Mouse (Mus musculus) CH12.LX (cell line): ENCODE measurements at regions not wholly inside any gene's neighbourhood (a gene's known extent, or its start where the extent isn't known, plus 50 kb on each side); places are given as distances from the start of the nearest gene placed in this dataset.

Experiments used
- DNase-seq: peaks from one replicate; pipeline ENCODE4 v3.0.0-alpha.2; 2013; ENCODE audit errors: extremely low read depth
- H3K27ac ChIP-seq: 2 replicates; pipeline ENCODE4 v1.5.1; 2012; ENCODE audit warnings: low read depth, mild to moderate bottlenecking, control low read depth, moderate library complexity; ENCODE audit not compliant: insufficient read depth
- H3K27me3 ChIP-seq: replicated peaks from 2 replicates; pipeline ENCODE3; 2012; ENCODE audit warnings: inconsistent platforms
- H3K36me3 ChIP-seq, 2 experiments: replicated peaks in 1 of 2; 2 replicates each; pipeline versions ENCODE3 to v1.6.1; 2012; ENCODE audit warnings: inconsistent platforms in 1 of 2, low read length in 1 of 2, mild to moderate bottlenecking in 1 of 2, mixed read lengths in 1 of 2, moderate library complexity in 1 of 2; ENCODE audit not compliant: control insufficient read depth in 1 of 2, insufficient read depth in 1 of 2
- H3K4me1 ChIP-seq, 2 experiments: 2 replicates each; pipeline ENCODE4 v1.6.1; 2012; ENCODE audit warnings: inconsistent platforms in 1 of 2, moderate library complexity in 1 of 2; ENCODE audit not compliant: insufficient read depth in 2 of 2, control insufficient read depth in 1 of 2
- H3K4me2 ChIP-seq: 2 replicates; pipeline ENCODE4 v1.6.1; 2012; ENCODE audit warnings: low read depth, mild to moderate bottlenecking, control low read depth; ENCODE audit not compliant: poor library complexity, insufficient read depth, severe bottlenecking
- H3K4me3 ChIP-seq, 3 experiments: fragments of 150-350 bp in 1 of 3; sonication (generic) in 1 of 3; replicated peaks in 1 of 3; 2 replicates each; pipeline versions ENCODE3 to v1.5.1; 2011 to 2012; ENCODE audit warnings: low read depth in 2 of 3, low read length in 2 of 3, mild to moderate bottlenecking in 2 of 3, moderate library complexity in 2 of 3, control low read depth in 1 of 3, improper control_type of control experiment in 1 of 3, inconsistent platforms in 1 of 3, mixed read lengths in 1 of 3; ENCODE audit not compliant: poor library complexity in 1 of 3
- H3K79me2 ChIP-seq: replicated peaks from 2 replicates; pipeline ENCODE4 v1.6.1; 2012; ENCODE audit warnings: mild to moderate bottlenecking, moderate library complexity; ENCODE audit not compliant: control insufficient read depth, poor library complexity, insufficient read depth, severe bottlenecking; ENCODE audit errors: extremely low read depth
- H3K9ac ChIP-seq: 2 replicates; pipeline ENCODE4 v1.6.1; 2012; ENCODE audit warnings: low read depth, mild to moderate bottlenecking, control low read depth, moderate library complexity; ENCODE audit not compliant: insufficient read depth
- H3K9me3 ChIP-seq: replicated peaks from 2 replicates; pipeline ENCODE3; 2012; ENCODE audit warnings: low read length, inconsistent platforms, mixed read lengths
- BHLHE40 ChIP-seq: IDR thresholded peaks from 2 replicates; pipeline ENCODE4 v1.6.1; 2011; ENCODE audit warnings: mild to moderate bottlenecking, low read depth, low read length, improper control_type of control experiment
- CHD2 ChIP-seq: IDR thresholded peaks from 2 replicates; pipeline ENCODE4 v1.6.1; 2011; ENCODE audit warnings: low read length, improper control_type of control experiment
- CTCF ChIP-seq, 2 experiments: IDR thresholded peaks in 1 of 2; conservative IDR thresholded peaks in 1 of 2; 2 replicates each; pipeline ENCODE4 v1.5.1; 2011 to 2012; ENCODE audit warnings: low read depth in 2 of 2, low read length in 2 of 2, improper control_type of control experiment in 1 of 2, inconsistent platforms in 1 of 2, mild to moderate bottlenecking in 1 of 2, moderate library complexity in 1 of 2
- E2F4 ChIP-seq: IDR thresholded peaks from 2 replicates; pipeline ENCODE4 v1.6.1; 2011; ENCODE audit warnings: low read depth, low read length, improper control_type of control experiment; ENCODE audit not compliant: insufficient replicate concordance
- ELF1 ChIP-seq: IDR thresholded peaks from 2 replicates; pipeline ENCODE4 v1.6.1; 2014; ENCODE audit warnings: low read depth, mild to moderate bottlenecking, inconsistent platforms, low read length, improper control_type of control experiment
- EP300 ChIP-seq: IDR thresholded peaks from 2 replicates; pipeline ENCODE4 v1.6.1; 2011; ENCODE audit warnings: low read length, improper control_type of control experiment
- ETS1 ChIP-seq: conservative IDR thresholded peaks from 2 replicates; pipeline ENCODE4 v1.6.1; 2012; ENCODE audit warnings: low read depth, mild to moderate bottlenecking, inconsistent platforms, low read length, improper control_type of control experiment, moderate library complexity
- HCFC1 ChIP-seq: IDR thresholded peaks from 2 replicates; pipeline ENCODE4 v1.6.1; 2012; ENCODE audit warnings: low read depth, mild to moderate bottlenecking, inconsistent platforms, low read length, improper control_type of control experiment
- IRF4 ChIP-seq: IDR thresholded peaks from 2 replicates; pipeline ENCODE4 v1.6.1; 2014; ENCODE audit warnings: low read depth, mild to moderate bottlenecking, inconsistent platforms, low read length, improper control_type of control experiment
- JUND ChIP-seq: conservative IDR thresholded peaks from 2 replicates; pipeline ENCODE4 v1.6.1; 2011; ENCODE audit warnings: low read depth, low read length, improper control_type of control experiment
- KAT2A ChIP-seq: IDR thresholded peaks from 2 replicates; pipeline ENCODE4 v1.6.1; 2012; ENCODE audit warnings: low read length, improper control_type of control experiment, inconsistent platforms; ENCODE audit not compliant: insufficient replicate concordance
- MAX ChIP-seq: IDR thresholded peaks from 2 replicates; pipeline ENCODE4 v1.6.1; 2011; ENCODE audit warnings: low read length, improper control_type of control experiment
- MAZ ChIP-seq: IDR thresholded peaks from 2 replicates; pipeline ENCODE4 v1.6.1; 2012; ENCODE audit warnings: low read depth, mild to moderate bottlenecking, inconsistent platforms, low read length, improper control_type of control experiment, moderate library complexity
- MEF2A ChIP-seq: IDR thresholded peaks from 2 replicates; pipeline ENCODE4 v1.6.1; 2014; ENCODE audit warnings: low read depth, mild to moderate bottlenecking, inconsistent platforms, low read length, improper control_type of control experiment, borderline replicate concordance
- MXI1 ChIP-seq: IDR thresholded peaks from 2 replicates; pipeline ENCODE4 v1.6.1; 2011; ENCODE audit warnings: mild to moderate bottlenecking, low read depth, low read length, improper control_type of control experiment
- NELFE ChIP-seq: IDR thresholded peaks from 2 replicates; pipeline ENCODE4 v1.6.1; 2011; ENCODE audit warnings: low read depth, low read length, improper control_type of control experiment
- PAX5 ChIP-seq: IDR thresholded peaks from 2 replicates; pipeline ENCODE4 v1.6.1; 2012; ENCODE audit warnings: low read length, inconsistent platforms, mixed read lengths
- POLR2A ChIP-seq: IDR thresholded peaks from 2 replicates; pipeline ENCODE4 v1.6.1; 2011; ENCODE audit warnings: low read depth, mild to moderate bottlenecking, improper control_type of control experiment, low read length
- RAD21 ChIP-seq: IDR thresholded peaks from 2 replicates; pipeline ENCODE4 v1.6.1; 2011; ENCODE audit warnings: low read depth, mild to moderate bottlenecking, low read length, improper control_type of control experiment, moderate library complexity
- RCOR1 ChIP-seq: conservative IDR thresholded peaks from 2 replicates; pipeline ENCODE4 v1.6.1; 2012; ENCODE audit warnings: low read depth, mild to moderate bottlenecking, inconsistent platforms, low read length, improper control_type of control experiment
- SIN3A ChIP-seq: IDR thresholded peaks from 2 replicates; pipeline ENCODE4 v1.6.1; 2012; ENCODE audit warnings: low read length, improper control_type of control experiment, inconsistent platforms
- TBP ChIP-seq: conservative IDR thresholded peaks from 2 replicates; pipeline ENCODE4 v1.6.1; 2011; ENCODE audit warnings: low read depth, low read length, improper control_type of control experiment
- TCF12 ChIP-seq: IDR thresholded peaks from 2 replicates; pipeline ENCODE4 v1.6.1; 2014; ENCODE audit warnings: low read depth, mild to moderate bottlenecking, inconsistent platforms, low read length, improper control_type of control experiment
- UBTF ChIP-seq: IDR thresholded peaks from 2 replicates; pipeline ENCODE4 v1.6.1; 2012; ENCODE audit warnings: low read depth, mild to moderate bottlenecking, inconsistent platforms, low read length, improper control_type of control experiment, moderate library complexity
- USF2 ChIP-seq: conservative IDR thresholded peaks from 2 replicates; pipeline ENCODE4 v1.6.1; 2011; ENCODE audit warnings: low read depth, low read length, improper control_type of control experiment
- ZC3H11A ChIP-seq: IDR thresholded peaks from 2 replicates; pipeline ENCODE4 v1.6.1; 2012; ENCODE audit warnings: low read depth, mild to moderate bottlenecking, inconsistent platforms, low read length, improper control_type of control experiment
- ZMIZ1 ChIP-seq: IDR thresholded peaks from 2 replicates; pipeline ENCODE4 v1.6.1; 2012; ENCODE audit warnings: low read depth, mild to moderate bottlenecking, inconsistent platforms, low read length, improper control_type of control experiment
- ZNF384 ChIP-seq: IDR thresholded peaks from 2 replicates; pipeline ENCODE4 v1.6.1; 2012; ENCODE audit warnings: low read depth, low read length, improper control_type of control experiment, inconsistent platforms
- dilution Hi-C: fragments of 300-500 bp; cut with MboI; formaldehyde crosslinking; loops from 2 replicates; pipeline ENCODE4 v1.14.3; 2020; ENCODE audit warnings: low sequenced_read_pairs; ENCODE audit not compliant: extremely low pct_unique_long_range_greater_than_20kb, extremely low pct_ligation_motif_present
- in situ Hi-C: fragments of 300-500 bp; cut with MboI; formaldehyde crosslinking; loops from 3 replicates; pipeline ENCODE4 v1.14.3; 2019; ENCODE audit warnings: low sequenced_read_pairs, low pct_ligation_motif_present, low pct_unique_long_range_greater_than_20kb, mixed read lengths

DNA sequence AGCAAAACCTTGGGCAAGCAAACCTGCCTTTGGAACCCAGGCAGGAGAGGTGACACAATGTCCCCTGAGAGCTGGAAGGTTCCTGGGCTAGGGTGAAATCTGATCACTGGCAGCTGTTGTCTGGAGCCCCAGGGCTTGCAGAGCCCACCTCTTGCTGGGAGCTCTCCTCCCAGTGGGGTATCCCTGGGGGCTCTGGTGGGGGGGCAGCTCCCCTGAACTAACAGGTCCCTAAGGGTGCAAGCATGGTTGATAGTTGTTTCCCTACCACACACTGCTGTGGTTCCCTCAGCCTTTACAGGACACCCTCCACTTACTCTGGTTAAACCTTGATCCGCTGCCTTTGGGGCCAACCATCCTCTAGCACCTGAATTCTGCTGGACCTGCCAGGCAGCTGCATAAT, 367.3 kb upstream of the Myt1l start:
- no peak for TF ChIP-seq ELF1
- TF ChIP-seq RAD21 = no peak
- no peak for TF ChIP-seq BHLHE40
- no peak for TF ChIP-seq ZC3H11A
- TF ChIP-seq NELFE = no peak
- no peak for TF ChIP-seq PAX5
- no peak for TF ChIP-seq TCF12
- no peak for TF ChIP-seq MEF2A
- no peak for TF ChIP-seq USF2
- no peak for TF ChIP-seq CHD2
- no peak for TF ChIP-seq RCOR1
- TF ChIP-seq MAZ = no peak
- TF ChIP-seq SIN3A = no peak
- no peak for TF ChIP-seq ZMIZ1
- TF ChIP-seq KAT2A = no peak
- no peak for TF ChIP-seq ZNF384
- TF ChIP-seq IRF4 = no peak
- no peak for TF ChIP-seq POLR2A
- H3K9ac ChIP-seq = no peak overlapping the region
- DNase-seq = no peak
- no peaks in the 10 kb centered on the region for H3K27me3 ChIP-seq
- no peaks in the 10 kb centered on the region for H3K9me3 ChIP-seq
- dilution Hi-C loops (no loop called here), in situ Hi-C loops (no loop called here)
- H3K36me3 ChIP-seq = no peaks in the 10 kb centered on the region
- H3K4me2 ChIP-seq = no peak overlapping the region
- no peak overlapping the region for H3K4me3 ChIP-seq
- H3K79me2 ChIP-seq = no peaks in the 10 kb centered on the region
- no peaks in the 10 kb centered on the region for H3K4me1 ChIP-seq
- no peak overlapping the region for H3K27ac ChIP-seq

GRCm38 (mm10) chr12:29161546-29161945, 366.6 kb upstream of the Myt1l start:
- H3K4me1 ChIP-seq = no peaks in the 10 kb centered on the region
- dilution Hi-C loops (no loop called here), in situ Hi-C loops (no loop called here)
- H3K9ac ChIP-seq = no peak overlapping the region
- H3K9me3 ChIP-seq = no peaks in the 10 kb centered on the region
- H3K4me3 ChIP-seq = no peak overlapping the region
- no peak overlapping the region for H3K27ac ChIP-seq
- H3K4me2 ChIP-seq = no peak overlapping the region
- no peaks in the 10 kb centered on the region for H3K36me3 ChIP-seq
- DNase-seq = no peak
- H3K27me3 ChIP-seq = no peaks in the 10 kb centered on the region
- H3K79me2 ChIP-seq = no peaks in the 10 kb centered on the region
- TF ChIP-seq JUND (no peak), HCFC1 (no peak), MXI1 (no peak), POLR2A (no peak), TCF12 (no peak), EP300 (no peak), IRF4 (no peak), CTCF (conservative IDR thresholded peaks at IDR 0.05 in 1 of 2, IDR thresholded peaks at IDR 0.05 in 1 of 2; ENCODE audit: low read depth in 2 of 2, low read length in 2 of 2) (no peak), SIN3A (no peak), ZMIZ1 (no peak), MAX (no peak), ETS1 (no peak), BHLHE40 (no peak), KAT2A (no peak), E2F4 (no peak), UBTF (no peak), NELFE (no peak), TBP (no peak)
